ENCODE assay signal across 8 mouse cellular contexts in the genomic region with DNA sequence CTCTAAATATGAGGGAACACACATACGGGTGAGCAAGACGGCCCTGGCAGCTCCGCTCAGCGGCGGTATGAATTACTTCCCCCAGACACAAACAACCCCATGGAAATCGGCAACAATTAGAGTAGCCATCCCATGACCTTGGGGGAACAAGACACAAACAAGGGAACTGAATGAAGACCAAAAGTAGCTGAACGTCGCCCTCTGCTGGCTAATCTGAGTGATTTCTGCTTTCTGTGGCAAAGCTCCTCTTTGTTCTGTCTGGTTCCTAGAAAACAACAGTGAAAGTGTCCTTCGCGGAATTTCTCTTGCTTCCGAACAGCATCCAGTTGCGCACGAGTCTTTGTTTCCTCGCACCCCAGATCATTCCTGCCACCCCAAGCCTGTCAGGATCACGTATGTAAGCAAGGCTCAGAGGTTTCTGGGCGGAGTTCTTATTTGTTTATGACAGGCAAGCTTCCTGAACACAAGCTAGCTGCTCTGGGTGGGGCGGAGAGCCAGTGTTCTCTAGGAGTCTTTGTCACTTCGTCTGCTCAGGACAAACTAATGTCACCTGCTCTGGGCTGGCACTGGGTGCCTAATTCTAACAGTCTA. TPM values are rescaled to one million over a fixed set of nuclear protein-coding genes. Genes with fewer than 3 reads are reported as not detected.
DNase-seq lines count a peak whose midpoint lies in the region.

A gene (plus strand): TSS at position 216 of the 591 bp plus-strand sequence.

- H3K27ac ChIP-seq in midbrain, embryonic 10.5 days (replicated peaks), result peak within 1 kb of the TSS; percentile 92

- H3K27me3 ChIP-seq in midbrain, embryonic 10.5 days (ENCODE audit: low read depth, poor library complexity, severe bottlenecking), result 0 out of 2 replicates have a peak, but pooled peaks cover 9% of the 10 kb centered on the region

- intact Hi-C loops in left cerebral cortex, postnatal 4 days (cut with DNase I), result loop anchor here (5.0 to 10.0 kb wide), 2 partner anchors 58 to 265 kb away; a partner anchor contains a TSS

- peaks cover 41% of the 10 kb centered on the region for H3K4me1 ChIP-seq in midbrain, embryonic 10.5 days

- DNase-seq in left cerebral cortex, adult 18-20 months (ENCODE audit: low spot score in 2 of 2), result peak; percentile 64 to 68
- no peak for DNase-seq in left cerebral cortex, adult 9 months (ENCODE audit: low spot score in 2 of 2)
- DNase-seq in cerebellum, postnatal 36 days, result peak; percentile 65 to 72
- peak; percentile 58 for DNase-seq in gastrocnemius, postnatal 10 days
- peak; percentile 93 for DNase-seq in hindlimb bud, embryonic 11.5 days (ENCODE audit: extremely low spot score, low read depth, low spot score)
- DNase-seq in left cerebral cortex, postnatal 4 days, result peak; percentile 77
- DNase-seq in midbrain, embryonic 10.5 days (ENCODE audit: low spot score), result peak; percentile 83
- DNase-seq in skeletal muscle tissue, adult 2 months (ENCODE audit: low read depth, low spot score), result peak; percentile 71

- 8% methylated on average over 18 of the region's 18 CpGs for WGBS in midbrain, embryonic 10.5 days

- H3K9me3 ChIP-seq in midbrain, embryonic 10.5 days (replicated peaks), result no peaks in the 10 kb centered on the region

- peak within 1 kb of the TSS; percentile 52 for H3K4me3 ChIP-seq in midbrain, embryonic 10.5 days

- peaks cover 7% of the 10 kb centered on the region for H3K36me3 ChIP-seq in midbrain, embryonic 10.5 days

RNA-seq across cellular contexts. Expression of the gene that starts here (rescaled TPM):
- total RNA-seq in left cerebral cortex, adult 18-20 months (2021), result 10 to 100 TPM; 11.7 to 13.4 TPM
- total RNA-seq in gastrocnemius, postnatal 10 days (2021), result 1 to 10 TPM; 5.9 to 9.7 TPM
- total RNA-seq in left cerebral cortex, postnatal 4 days (2021), result 10 to 100 TPM; 33.7 to 34.4 TPM
- 10.1 and 20.3 TPM in 2 replicates for polyA plus RNA-seq in midbrain, embryonic 10.5 days (2016; fragmentation: Nextera tagmentation; extraction: Ambion mirVana)

Comparison
In these comparisons a context has a peak if more than half of its experiments do, and no peak if none do; other contexts are left out.
1. DNase-seq: peak in left cerebral cortex, adult 18-20 months (2 of 2), cerebellum, postnatal 36 days (2 of 2), gastrocnemius, postnatal 10 days (single experiment), hindlimb bud, embryonic 11.5 days (single experiment), left cerebral cortex, postnatal 4 days (single experiment), midbrain, embryonic 10.5 days (single experiment) and skeletal muscle tissue, adult 2 months (single experiment); none in left cerebral cortex, adult 9 months (0 of 2).